Mouse (Mus musculus) MEL (cell line): ENCODE data around the gene Lpar5. TPM values are rescaled to one million over a fixed set of nuclear protein-coding genes. Genes with fewer than 3 reads are reported as not detected.

Experiments used
- DNase-seq: peaks from one replicate; pipeline ENCODE4 v3.0.0; 2011; ENCODE audit warnings: low read depth, low spot score
- H3K27ac ChIP-seq: 2 replicates; pipeline ENCODE4 v1.5.1; 2012; ENCODE audit warnings: low read depth, mild to moderate bottlenecking, control low read depth, low read length, moderate library complexity; ENCODE audit not compliant: control insufficient read depth
- H3K27me3 ChIP-seq, 2 experiments: fragments of 150-350 bp in 1 of 2; sonication (generic) in 1 of 2; 2 replicates each; pipeline ENCODE4 v1.6.1; 2012; ENCODE audit warnings: low read length in 2 of 2, mild to moderate bottlenecking in 2 of 2, improper control_type of control experiment in 1 of 2, moderate library complexity in 1 of 2; ENCODE audit not compliant: insufficient read depth in 2 of 2, control insufficient read depth in 1 of 2
- H3K36me3 ChIP-seq, 2 experiments: 2 replicates each; pipeline ENCODE4 v1.6.1; 2012 to 2014; ENCODE audit warnings: low read length in 2 of 2, improper control_type of control experiment in 1 of 2, inconsistent platforms in 1 of 2, mild to moderate bottlenecking in 1 of 2; ENCODE audit not compliant: insufficient read depth in 2 of 2, control insufficient read depth in 1 of 2
- H3K4me1 ChIP-seq, 2 experiments: fragments of 150-350 bp in 1 of 2; sonication (generic) in 1 of 2; 2 replicates each; pipeline ENCODE4 v1.6.1; 2012; ENCODE audit warnings: low read length in 2 of 2, improper control_type of control experiment in 1 of 2, mild to moderate bottlenecking in 1 of 2; ENCODE audit not compliant: insufficient read depth in 2 of 2, control insufficient read depth in 1 of 2
- H3K4me3 ChIP-seq, 2 experiments: fragments of 150-350 bp in 1 of 2; sonication (generic) in 1 of 2; 2 replicates each; pipeline ENCODE4 v1.5.1; 2012; ENCODE audit warnings: low read depth in 2 of 2, low read length in 2 of 2, mild to moderate bottlenecking in 2 of 2, moderate library complexity in 2 of 2, control low read depth in 1 of 2, improper control_type of control experiment in 1 of 2; ENCODE audit not compliant: control insufficient read depth in 1 of 2, insufficient read depth in 1 of 2
- H3K79me2 ChIP-seq: 2 replicates; pipeline ENCODE4 v1.6.1; 2012; ENCODE audit warnings: mild to moderate bottlenecking, low read length, moderate library complexity; ENCODE audit not compliant: control insufficient read depth, poor library complexity, insufficient read depth
- H3K9ac ChIP-seq: 2 replicates; pipeline ENCODE4 v1.6.1; 2012; ENCODE audit warnings: low read depth, mild to moderate bottlenecking, control low read depth, low read length, moderate library complexity; ENCODE audit not compliant: control insufficient read depth, poor library complexity, severe bottlenecking
- H3K9me3 ChIP-seq: fragments of 150-350 bp; sonication (generic); replicated peaks from 2 replicates; pipeline ENCODE4 v1.6.1; 2012; ENCODE audit warnings: mild to moderate bottlenecking, low read length, improper control_type of control experiment, moderate library complexity; ENCODE audit not compliant: insufficient read depth
- BHLHE40 ChIP-seq: IDR thresholded peaks from 2 replicates; pipeline ENCODE4 v1.6.1; 2012; ENCODE audit warnings: low read depth, mild to moderate bottlenecking, inconsistent platforms, low read length, improper control_type of control experiment, borderline replicate concordance
- CHD1 ChIP-seq: IDR thresholded peaks from 2 replicates; pipeline ENCODE4 v1.6.1; 2012; ENCODE audit warnings: low read depth, mild to moderate bottlenecking, inconsistent platforms, low read length, improper control_type of control experiment
- CHD2 ChIP-seq: IDR thresholded peaks from 2 replicates; pipeline ENCODE4 v1.6.1; 2011; ENCODE audit warnings: low read length, improper control_type of control experiment
- CTCF ChIP-seq, 3 experiments: IDR thresholded peaks in 2 of 3; conservative IDR thresholded peaks in 1 of 3; 2 replicates each; pipeline ENCODE4 v1.5.1; 2011 to 2012; ENCODE audit warnings: low read length in 3 of 3, low read depth in 2 of 3, mild to moderate bottlenecking in 2 of 3, improper control_type of control experiment in 1 of 3, inconsistent platforms in 1 of 3, mixed read lengths in 1 of 3, moderate library complexity in 1 of 3; ENCODE audit not compliant: control insufficient read depth in 1 of 3, insufficient read depth in 1 of 3, poor library complexity in 1 of 3, severe bottlenecking in 1 of 3
- ELF1 ChIP-seq: IDR thresholded peaks from 2 replicates; pipeline ENCODE4 v1.6.1; 2014; ENCODE audit warnings: low read depth, mild to moderate bottlenecking, inconsistent platforms, low read length, improper control_type of control experiment, moderate library complexity
- EP300 ChIP-seq, 2 experiments: IDR thresholded peaks; 2 replicates each; pipeline ENCODE4 v1.6.1; 2011; ENCODE audit warnings: improper control_type of control experiment in 2 of 2, low read length in 2 of 2, low read depth in 1 of 2, mild to moderate bottlenecking in 1 of 2
- ETS1 ChIP-seq: IDR thresholded peaks from 2 replicates; pipeline ENCODE4 v1.6.1; 2012; ENCODE audit warnings: low read depth, mild to moderate bottlenecking, inconsistent platforms, low read length, improper control_type of control experiment, moderate library complexity
- HCFC1 ChIP-seq: IDR thresholded peaks from 2 replicates; pipeline ENCODE4 v1.6.1; 2012; ENCODE audit warnings: low read depth, mild to moderate bottlenecking, inconsistent platforms, low read length, improper control_type of control experiment, moderate library complexity
- KAT2A ChIP-seq: conservative IDR thresholded peaks from 2 replicates; pipeline ENCODE4 v1.6.1; 2012; ENCODE audit warnings: low read depth, low read length, improper control_type of control experiment, inconsistent platforms
- MAX ChIP-seq: IDR thresholded peaks from 2 replicates; pipeline ENCODE4 v1.6.1; 2011; ENCODE audit warnings: low read length, improper control_type of control experiment
- MAZ ChIP-seq: IDR thresholded peaks from 2 replicates; pipeline ENCODE4 v1.6.1; 2012; ENCODE audit warnings: low read depth, mild to moderate bottlenecking, inconsistent platforms, low read length, improper control_type of control experiment
- MEF2A ChIP-seq: IDR thresholded peaks from 2 replicates; pipeline ENCODE4 v1.6.1; 2014; ENCODE audit warnings: low read depth, mild to moderate bottlenecking, inconsistent platforms, low read length, improper control_type of control experiment; ENCODE audit not compliant: poor library complexity, insufficient replicate concordance, severe bottlenecking; ENCODE audit errors: extremely low read depth
- MYB ChIP-seq: IDR thresholded peaks from 2 replicates; pipeline ENCODE4 v1.6.1; 2011; ENCODE audit warnings: mild to moderate bottlenecking, low read depth, low read length, improper control_type of control experiment
- MYC ChIP-seq: IDR thresholded peaks from 2 replicates; pipeline ENCODE4 v1.6.1; 2011; ENCODE audit warnings: low read depth, mild to moderate bottlenecking, low read length, improper control_type of control experiment, moderate library complexity
- NRF1 ChIP-seq: IDR thresholded peaks from 2 replicates; pipeline ENCODE4 v1.6.1; 2014; ENCODE audit warnings: low read depth, mild to moderate bottlenecking, inconsistent platforms, low read length, improper control_type of control experiment, moderate library complexity; ENCODE audit not compliant: poor library complexity, insufficient read depth, severe bottlenecking
- POLR2A ChIP-seq, 2 experiments: IDR thresholded peaks; 2 replicates each; pipeline ENCODE4 v1.6.1; 2011 to 2012; ENCODE audit warnings: low read length in 2 of 2, mild to moderate bottlenecking in 2 of 2, control low read depth in 1 of 2, improper control_type of control experiment in 1 of 2, low read depth in 1 of 2, moderate library complexity in 1 of 2; ENCODE audit not compliant: control insufficient read depth in 1 of 2, insufficient read depth in 1 of 2, poor library complexity in 1 of 2
- POLR2AphosphoS2 ChIP-seq: IDR thresholded peaks from 2 replicates; pipeline ENCODE4 v1.6.1; 2011; ENCODE audit warnings: low read length, improper control_type of control experiment
- POLR2AphosphoS5 ChIP-seq: IDR thresholded peaks from 2 replicates; pipeline ENCODE4 v1.6.1; 2012; ENCODE audit warnings: low read depth, borderline replicate concordance, mild to moderate bottlenecking, inconsistent platforms, low read length, moderate library complexity, mixed read lengths
- RAD21 ChIP-seq: IDR thresholded peaks from 2 replicates; pipeline ENCODE4 v1.6.1; 2011; ENCODE audit warnings: mild to moderate bottlenecking, low read depth, low read length, improper control_type of control experiment
- RCOR1 ChIP-seq: IDR thresholded peaks from 2 replicates; pipeline ENCODE4 v1.6.1; 2012; ENCODE audit warnings: low read depth, mild to moderate bottlenecking, inconsistent platforms, low read length, improper control_type of control experiment
- SIN3A ChIP-seq: IDR thresholded peaks from 2 replicates; pipeline ENCODE4 v1.6.1; 2012; ENCODE audit warnings: low read length, improper control_type of control experiment, inconsistent platforms
- SMC3 ChIP-seq: IDR thresholded peaks from 2 replicates; pipeline ENCODE4 v1.6.1; 2011; ENCODE audit warnings: low read depth, low read length, improper control_type of control experiment
- TAL1 ChIP-seq: IDR thresholded peaks from 2 replicates; pipeline ENCODE4 v1.6.1; 2012; ENCODE audit warnings: mild to moderate bottlenecking, inconsistent platforms, low read length, moderate library complexity, mixed read lengths
- TBP ChIP-seq: IDR thresholded peaks from 2 replicates; pipeline ENCODE4 v1.8.0; 2011; ENCODE audit warnings: low read depth, low read length, improper control_type of control experiment
- TCF12 ChIP-seq: IDR thresholded peaks from 2 replicates; pipeline ENCODE4 v1.6.1; 2014; ENCODE audit warnings: low read depth, mild to moderate bottlenecking, inconsistent platforms, low read length, improper control_type of control experiment, moderate library complexity
- USF1 ChIP-seq: IDR thresholded peaks from 2 replicates; pipeline ENCODE4 v1.6.1; 2014; ENCODE audit warnings: low read depth, mild to moderate bottlenecking, inconsistent platforms, low read length, improper control_type of control experiment, moderate library complexity
- USF2 ChIP-seq, 2 experiments: IDR thresholded peaks; 2 replicates each; pipeline ENCODE4 v1.6.1; 2011 to 2012; ENCODE audit warnings: improper control_type of control experiment in 2 of 2, low read length in 2 of 2, borderline replicate concordance in 1 of 2, inconsistent platforms in 1 of 2, low read depth in 1 of 2, mild to moderate bottlenecking in 1 of 2; ENCODE audit not compliant: insufficient read depth in 1 of 2
- ZC3H11A ChIP-seq: IDR thresholded peaks from 2 replicates; pipeline ENCODE4 v1.6.1; 2012; ENCODE audit warnings: low read depth, mild to moderate bottlenecking, inconsistent platforms, low read length, improper control_type of control experiment
- ZKSCAN1 ChIP-seq: IDR thresholded peaks from 2 replicates; pipeline ENCODE4 v1.6.1; 2012; ENCODE audit warnings: low read depth, mild to moderate bottlenecking, inconsistent platforms, low read length, improper control_type of control experiment, moderate library complexity
- ZMIZ1 ChIP-seq: IDR thresholded peaks from 2 replicates; pipeline ENCODE4 v1.6.1; 2012; ENCODE audit warnings: low read depth, mild to moderate bottlenecking, inconsistent platforms, low read length, improper control_type of control experiment, moderate library complexity
- ZNF384 ChIP-seq: IDR thresholded peaks from 2 replicates; pipeline ENCODE4 v1.6.1; 2012; ENCODE audit warnings: low read depth, mild to moderate bottlenecking, inconsistent platforms, low read length, improper control_type of control experiment
- polyA plus RNA-seq, 2 experiments: library from polyadenylated mRNA; stranded (reverse) in 1 of 2; unstranded in 1 of 2; fragments of >175 nt in 1 of 2; fragments of >200 nt in 1 of 2; gene quantifications; 2 replicates each; pipeline versions ENCODE4 v1.2.1 to v1.2.4; 2012; ENCODE audit warnings: low replicate concordance in 2 of 2, low read depth in 1 of 2; ENCODE audit not compliant: insufficient read length in 2 of 2, insufficient read depth in 1 of 2, missing spikeins in 1 of 2
- total RNA-seq: library from RNA; depleted of rRNA; stranded (reverse); fragments of 300-350 nt; gene quantifications from 2 replicates; pipeline ENCODE4 v1.2.3, GENCODE M21; 2012

Lpar5 gene
- total and polyA plus RNA-seq, 3 experiments, result 2.8 to 16.2 TPM; not detected in 1

- Histone ChIP-seq H3K4me1 (peaks cover 0 to 5% of the 10 kb centered on the region in 2 experiments; a peak in 2 of 4 replicates), H3K9me3 (no peaks in the 10 kb centered on the region), H3K27me3 (no peaks in the 10 kb centered on the region), H3K27ac (no peak overlapping the region), H3K79me2 (no peaks in the 10 kb centered on the region), H3K9ac (no peak overlapping the region), H3K4me3 (no peak overlapping the region), H3K36me3 (peaks cover 3 to 51% of the 10 kb centered on the region in 2 experiments; a peak in 3 of 4 replicates)
- no peak for DNase-seq
- TF ChIP-seq SIN3A (no peak), NRF1 (no peak), ZMIZ1 (no peak), RAD21 (no peak), ZKSCAN1 (no peak)
Observed at GRCm38 (mm10) chr6:125109371-125109770, 41.7 kb downstream of the Lpar5 start.

- peak; percentile 79 for DNase-seq
- no peak overlapping the region for H3K9ac ChIP-seq
- no peak overlapping the region for H3K4me3 ChIP-seq
- H3K27ac ChIP-seq, result no peak overlapping the region
- H3K9me3 ChIP-seq, result no peaks in the 10 kb centered on the region
- no peaks in the 10 kb centered on the region for H3K79me2 ChIP-seq
- no peaks in the 10 kb centered on the region for H3K4me1 ChIP-seq
- peaks cover 0 to 54% of the 10 kb centered on the region in 2 experiments; a peak in 2 of 4 replicates for H3K36me3 ChIP-seq
- H3K27me3 ChIP-seq, result no peaks in the 10 kb centered on the region
- TF ChIP-seq ZC3H11A (no peak), NRF1 (no peak), SMC3 (peak; percentile 65), POLR2AphosphoS5 (no peak), MAX (no peak), TBP (no peak), RAD21 (peak; percentile 35), CHD1 (no peak), KAT2A (no peak), TAL1 (no peak), EP300 (IDR thresholded peaks at IDR 0.05; ENCODE audit: low read depth in 1 of 2, low read length in 2 of 2) (no peak), POLR2A (IDR thresholded peaks at IDR 0.05; ENCODE audit: control insufficient read depth in 1 of 2, insufficient read depth in 1 of 2, low read depth in 1 of 2, low read length in 2 of 2, poor library complexity in 1 of 2) (no peak; a peak in 1 of 4 replicates), MYC (peak; percentile 78), SIN3A (no peak), ELF1 (no peak), USF1 (no peak), CHD2 (no peak), HCFC1 (no peak), MAZ (no peak), BHLHE40 (no peak), POLR2AphosphoS2 (no peak), RCOR1 (no peak), ETS1 (0 out of 2 replicates have a peak, but pooled peaks have one; percentile 15), USF2 (IDR thresholded peaks at IDR 0.05; ENCODE audit: borderline replicate concordance in 1 of 2, insufficient read depth in 1 of 2, low read depth in 1 of 2, low read length in 2 of 2) (no peak), MYB (no peak), MEF2A (no peak), ZNF384 (no peak), ZMIZ1 (no peak), TCF12 (no peak), CTCF (IDR thresholded peaks at IDR 0.05 in 2 of 3, conservative IDR thresholded peaks at IDR 0.05 in 1 of 3; ENCODE audit: control insufficient read depth in 1 of 3, insufficient read depth in 1 of 3, low read depth in 2 of 3, low read length in 3 of 3, poor library complexity in 1 of 3, severe bottlenecking in 1 of 3) (peak; percentile 62 to 70 (median 69))
Observed at GRCm38 (mm10) chr6:125110927-125111326, 43.2 kb downstream of the Lpar5 start.
